Comparison of ENCODE assay signal across 18 mouse cellular contexts in genomic region chr7:143620951-143621350, GRCm38 (mm10). TPM values are rescaled to one million over a fixed set of nuclear protein-coding genes. Genes with fewer than 3 reads are reported as not detected.
DNase-seq lines count a peak whose midpoint lies in the region; TF ChIP-seq lines count a peak whose summit lies in the region.
"Had no signal": no experiment of that assay in that cellular context is flagged by ENCODE, and none has a peak within 500 bp of the region (broad histone marks: within the 10 kb centered on the region; RNA-seq: fewer than 3 reads in every experiment).

No protein-coding gene starts in this region.

- DNase-seq in adrenal gland, adult 2 months: peak; percentile 13
- DNase-seq in adrenal gland, postnatal 25 days: no peak
- DNase-seq in right cerebral cortex, postnatal 10 days (ENCODE audit: low spot score in 2 of 2): peak; percentile 24 to 25
- DNase-seq in right cerebral cortex, postnatal 4 days: no peak
- peak; percentile 41 for DNase-seq in 416B (ENCODE audit: low read depth)
- peak; percentile 34 for DNase-seq in brain, embryonic 14.5 days (ENCODE audit: low read depth)
- DNase-seq in heart, postnatal 25 days (ENCODE audit: low spot score): no peak
- no peak for DNase-seq in natural killer cell, adult 2 months (ENCODE audit: low spot score in 2 of 2)
- DNase-seq: adrenal gland, adult 8-10 months; B cell, adult 2 months; cerebellum, adult 11-12 months; cerebellum, adult 9-10 months; forebrain, postnatal 0 days; gastrocnemius, postnatal 25 days; heart, adult 18-20 months; heart, postnatal 10 days; heart, postnatal 4 days had no signal

- TF ChIP-seq CTCF in brain, embryonic 14.5 days (IDR thresholded peaks at IDR 0.05; ENCODE audit: borderline replicate concordance, extremely low read depth, insufficient read depth, insufficient read length): no peak

- intact Hi-C loops in heart, postnatal 25 days (cut with DNase I): no loop called here

- no peak for TF ChIP-seq POLR2A in brain, embryonic 14.5 days (IDR thresholded peaks at IDR 0.05; ENCODE audit: borderline replicate concordance, extremely low read depth, insufficient read depth, insufficient read length, poor library complexity, severe bottlenecking)

RNA-seq across cellular contexts. Expression of gene Tnfrsf26, which starts 7.6 kb away (rescaled TPM):
- 1 to 10 TPM in 1 of 2 experiments, under 1 TPM in 1; 0.55 to 1.1 TPM for total RNA-seq in adrenal gland, adult 2 months (2021)
- polyA plus RNA-seq in adrenal gland, adult 2 months (2012; rRNA removed): 0.17 and 0.29 TPM in 2 replicates
- 1.0 and 1.4 TPM in 2 replicates for total RNA-seq in adrenal gland, postnatal 25 days (2021)
- polyA plus RNA-seq in brain, embryonic 14.5 days (2012; rRNA removed): 0.29 and 0.31 TPM in 2 replicates
- total RNA-seq in heart, postnatal 25 days (2021): under 1 TPM; 0.48 to 0.70 TPM
- polyA plus RNA-seq: G1E had no signal

RNA-seq across cellular contexts. Expression of gene Cars, which starts 21.1 kb away (rescaled TPM):
- total RNA-seq in adrenal gland, adult 2 months (2021): 10 to 100 TPM; 42.9 to 51.3 TPM
- 9.4 and 10.5 TPM in 2 replicates for polyA plus RNA-seq in adrenal gland, adult 2 months (2012; rRNA removed)
- 47.3 and 74.9 TPM in 2 replicates for total RNA-seq in adrenal gland, postnatal 25 days (2021)
- 36.7 and 41.4 TPM in 2 replicates for polyA plus RNA-seq in brain, embryonic 14.5 days (2012; rRNA removed)
- total RNA-seq in heart, postnatal 25 days (2021): 10 to 100 TPM; 18.3 to 18.4 TPM

RNA-seq across cellular contexts. Expression of gene Tnfrsf22, which starts 28.5 kb away (rescaled TPM):
- 1 to 10 TPM; 3.9 to 4.4 TPM for total RNA-seq in adrenal gland, adult 2 months (2021)
- polyA plus RNA-seq in adrenal gland, adult 2 months (2012; rRNA removed): 3.1 and 3.9 TPM in 2 replicates
- 4.4 and 6.5 TPM in 2 replicates for total RNA-seq in adrenal gland, postnatal 25 days (2021)
- 5.5 and 6.1 TPM in 2 replicates for polyA plus RNA-seq in brain, embryonic 14.5 days (2012; rRNA removed)
- 1 to 10 TPM; 1.6 to 2.3 TPM for total RNA-seq in heart, postnatal 25 days (2021)
- polyA plus RNA-seq: G1E had no signal

Comparison
In these comparisons a context has a peak if more than half of its experiments do, and no peak if none do; other contexts are left out.
1. DNase-seq: peak in adrenal gland, adult 2 months (single experiment), right cerebral cortex, postnatal 10 days (2 of 2), 416B (single experiment) and brain, embryonic 14.5 days (single experiment); none in adrenal gland, postnatal 25 days (single experiment), right cerebral cortex, postnatal 4 days (single experiment), heart, postnatal 25 days (single experiment) and natural killer cell, adult 2 months (0 of 2).